Mouse (Mus musculus) adrenal gland, adult 10 weeks (tissue): ENCODE measurements around the gene Olfr867. TPM values are rescaled to one million over a fixed set of nuclear protein-coding genes. Genes with fewer than 3 reads are reported as not detected.

Experiments
- polyA plus RNA-seq: library from polyadenylated mRNA; stranded (reverse); fragments of 350-450 nt; fragmentation: Illumina TruSeq; extraction: RNeasy Lipid Tissue Mini Kit (QIAGEN cat#74804); gene quantifications from one replicate; pipeline ENCODE4 v1.2.3, GENCODE M21; 2014; ENCODE audit warnings: low read depth, low replicate concordance

The Olfr867 gene
- not detected for polyA plus RNA-seq

DNA sequence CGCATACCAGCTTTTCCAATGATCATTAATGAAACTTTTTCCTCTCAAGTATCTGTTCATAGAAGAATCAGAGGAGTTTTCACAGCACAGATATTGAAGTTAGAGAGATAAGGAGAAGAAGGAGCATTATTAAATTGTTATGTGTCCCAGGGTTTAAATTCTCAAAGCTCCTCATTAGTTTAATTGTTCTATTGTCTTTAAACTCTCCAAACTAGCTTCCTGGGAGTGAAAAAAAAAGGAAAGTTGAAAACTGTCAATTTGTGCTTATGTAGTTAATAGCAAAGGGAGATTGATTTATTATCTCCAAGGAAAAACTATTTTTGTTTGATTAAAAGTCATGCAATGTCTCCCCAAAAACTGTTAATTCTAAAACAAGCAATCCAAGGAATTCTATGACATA lies at the start of gene Olfr867:
Gene Olfr867 (minus strand): TSS at position 101 of the 400 bp plus-strand sequence.

DNA sequence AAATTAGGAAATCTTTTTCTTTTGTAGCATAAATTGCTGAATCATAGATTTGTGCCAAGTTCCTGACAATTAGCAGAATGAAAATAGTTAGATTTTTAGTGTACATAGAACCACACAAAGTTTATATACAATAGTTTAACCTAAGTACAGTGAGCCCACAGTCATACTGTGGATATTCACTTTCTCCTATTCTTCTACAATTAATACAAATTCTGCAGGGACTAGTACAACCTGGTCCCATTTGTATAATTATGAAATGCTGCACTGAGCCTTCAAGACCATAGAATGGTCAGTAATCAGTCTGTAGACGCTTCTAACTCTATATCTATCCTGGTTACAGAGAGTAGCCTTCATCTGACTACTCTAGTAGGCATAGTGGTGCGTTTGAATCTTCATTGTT lies 41.0 kb upstream of the Olfr867 start, which contains the start of gene Olfr868:
Gene Olfr868 (plus strand): TSS at position 301 of the 400 bp plus-strand sequence.

DNA sequence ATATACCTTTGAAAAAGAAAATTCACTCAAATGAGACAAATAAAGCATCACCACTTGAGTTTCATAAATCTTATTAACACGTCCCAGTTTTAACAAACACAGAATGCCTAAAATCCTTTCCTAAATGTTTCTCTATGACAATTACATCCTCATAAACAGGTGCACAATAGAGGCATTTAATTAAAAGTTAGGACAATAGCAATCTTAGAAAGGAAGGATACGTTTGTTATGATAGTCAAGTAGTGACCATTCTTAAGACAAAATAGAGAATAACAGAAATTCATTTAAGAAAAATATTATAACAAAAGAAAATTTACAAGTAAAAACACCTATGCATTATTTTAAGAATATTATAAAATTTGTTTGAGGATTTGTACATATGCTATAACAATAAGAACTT lies 29.4 kb downstream of the Olfr867 start, which contains the start of gene Olfr866:
Gene Olfr866 (minus strand): TSS at position 101 of the 400 bp plus-strand sequence.

Other genes starting within 250 kb of the Olfr867 start
- not detected for gene Olfr860, start 207.8 kb downstream of the Olfr867 start, polyA plus RNA-seq
- not detected for gene Olfr862, start 169.6 kb downstream of the Olfr867 start, polyA plus RNA-seq
- not detected for gene Olfr77, start 140.7 kb downstream of the Olfr867 start, polyA plus RNA-seq
- not detected for gene Olfr866, start 29.5 kb downstream of the Olfr867 start, polyA plus RNA-seq
- gene Olfr868, start 41.1 kb upstream of the Olfr867 start, polyA plus RNA-seq, result not detected
- gene Olfr869, start 71.4 kb upstream of the Olfr867 start, polyA plus RNA-seq, result not detected
- gene Olfr870, start 116.5 kb upstream of the Olfr867 start, polyA plus RNA-seq, result not detected
- not detected for gene Olfr871, start 154.6 kb upstream of the Olfr867 start, polyA plus RNA-seq
- gene Olfr872, start 179.6 kb upstream of the Olfr867 start, polyA plus RNA-seq, result not detected
- not detected for gene Olfr39, start 224.8 kb upstream of the Olfr867 start, polyA plus RNA-seq
- not detected for gene Olfr873, start 241.0 kb upstream of the Olfr867 start, polyA plus RNA-seq